Comparison of ENCODE assay signal across 8 mouse cellular contexts in the genomic region with DNA sequence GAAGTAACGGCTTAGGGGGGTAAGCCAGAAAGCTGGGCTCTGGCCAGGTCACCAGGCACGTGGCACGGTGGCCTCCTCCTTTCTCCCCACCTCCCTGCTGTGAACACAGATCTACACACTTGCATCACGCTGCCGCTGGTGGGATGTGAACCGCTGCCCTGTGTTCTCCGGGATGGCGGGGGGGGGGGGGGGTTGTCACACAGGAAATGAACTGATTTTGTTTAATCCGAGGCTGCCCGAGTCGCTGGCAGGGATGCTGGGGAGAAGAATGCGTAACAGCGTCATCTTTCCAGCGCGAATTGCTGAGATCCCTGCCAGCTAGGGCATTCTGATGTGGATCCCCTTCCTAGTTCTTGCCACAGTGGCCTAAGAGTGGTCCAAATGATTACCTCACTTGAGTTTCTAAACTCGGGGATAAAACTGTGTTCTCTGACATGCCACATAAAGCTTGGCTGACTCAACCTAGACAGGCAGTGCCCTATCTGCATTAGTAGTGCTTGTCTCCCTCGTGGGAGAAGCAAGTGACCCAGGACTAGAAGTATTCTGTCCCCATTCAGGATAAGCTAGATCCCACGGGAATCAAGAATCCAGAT. TPM values are rescaled to one million over a fixed set of nuclear protein-coding genes. Genes with fewer than 3 reads are reported as not detected.
A peak's percentile ranks its signal among the peaks of the same experiment; 100 is the strongest.
DNase-seq lines count a peak whose midpoint lies in the region; ATAC-seq and TF ChIP-seq lines count a peak whose summit lies in the region.

No protein-coding gene starts in this region.

- peaks cover 2% of the 10 kb centered on the region; the same call in 1 of the 2 replicates for H3K27me3 ChIP-seq in liver, adult 2 months (ENCODE audit: control insufficient read depth, insufficient read depth, low read length)
- peaks cover 47% of the 10 kb centered on the region for H3K27me3 ChIP-seq in heart, embryonic 11.5 days (ENCODE audit: control insufficient read depth, insufficient read depth, low read length)
- H3K27me3 ChIP-seq in liver, embryonic 12.5 days (replicated peaks) = peaks cover 50% of the 10 kb centered on the region

- H3K79me2 ChIP-seq in liver, adult 2 months (ENCODE audit: control insufficient read depth, insufficient read depth, low read length) = no peaks in the 10 kb centered on the region

- no peak for ATAC-seq in heart, embryonic 11.5 days (replicated peaks; ENCODE audit: insufficient number of reproducible peaks, low FRiP score, low TSS enrichment)
- ATAC-seq in liver, embryonic 12.5 days = no peak
- no peak for ATAC-seq in megakaryocyte-erythroid progenitor cell, adult 5-6 weeks (replicated peaks; ENCODE audit: low FRiP score, low TSS enrichment, poor library complexity, severe bottlenecking)
- ATAC-seq in erythroblast, adult 5-6 weeks (replicated peaks; ENCODE audit: low FRiP score, poor library complexity, severe bottlenecking) = no peak

- no peaks in the 10 kb centered on the region for H3K9me3 ChIP-seq in heart, embryonic 11.5 days (replicated peaks; ENCODE audit: control insufficient read depth, low read length)
- no peaks in the 10 kb centered on the region for H3K9me3 ChIP-seq in liver, embryonic 12.5 days (replicated peaks)

- TF ChIP-seq CTCF in liver, adult 2 months (IDR thresholded peaks at IDR 0.05; ENCODE audit: low read depth, low read length) = no peak

- no peak for TF ChIP-seq POLR2A in liver, adult 2 months (IDR thresholded peaks at IDR 0.05; ENCODE audit: extremely low read depth, insufficient read depth, low read length)

- 2% methylated on average over 18 of the region's 18 CpGs for WGBS in liver, adult 2 months
- WGBS in heart, embryonic 11.5 days (ENCODE audit: insufficient replicate concordance) = under 1% methylated on average over 18 of the region's 18 CpGs
- 6% methylated on average over 17 of the region's 18 CpGs for WGBS in liver, embryonic 12.5 days (ENCODE audit: insufficient replicate concordance)

- H3K9ac ChIP-seq in liver, adult 2 months (ENCODE audit: low read depth, low read length) = no peak overlapping the region
- no peak overlapping the region for H3K9ac ChIP-seq in heart, embryonic 11.5 days (ENCODE audit: low read depth, low read length)
- H3K9ac ChIP-seq in liver, embryonic 12.5 days = no peak overlapping the region

- H3K4me1 ChIP-seq in liver, adult 2 months (ENCODE audit: control insufficient read depth, insufficient read depth, low read length) = no peaks in the 10 kb centered on the region
- H3K4me1 ChIP-seq in heart, embryonic 11.5 days (ENCODE audit: control insufficient read depth, insufficient read depth, low read length) = 0 out of 2 replicates have a peak, but pooled peaks cover 2% of the 10 kb centered on the region
- H3K4me1 ChIP-seq in liver, embryonic 12.5 days = peaks cover 7% of the 10 kb centered on the region; the same call in 1 of the 2 replicates

- no peak overlapping the region for H3K27ac ChIP-seq in liver, adult 2 months (replicated peaks; ENCODE audit: insufficient read depth, low read depth, low read length)
- no peak overlapping the region for H3K27ac ChIP-seq in heart, embryonic 11.5 days (ENCODE audit: low read depth, low read length)
- no peak overlapping the region for H3K27ac ChIP-seq in liver, embryonic 12.5 days

- peak overlapping the region; percentile 14; the same call in 1 of the 2 replicates for H3K4me3 ChIP-seq in liver, adult 2 months (ENCODE audit: insufficient read depth, low read depth, low read length)
- H3K4me3 ChIP-seq in heart, embryonic 11.5 days (ENCODE audit: low read depth, low read length) = peak overlapping the region; percentile 18; the same call in 1 of the 2 replicates
- H3K4me3 ChIP-seq in liver, embryonic 12.5 days = no peak overlapping the region

- H3K4me2 ChIP-seq in heart, embryonic 11.5 days = peak overlapping the region; percentile 53
- H3K4me2 ChIP-seq in liver, embryonic 12.5 days = peak overlapping the region; percentile 24

- H3K36me3 ChIP-seq in liver, adult 2 months (ENCODE audit: control insufficient read depth, insufficient read depth, low read length) = no peaks in the 10 kb centered on the region
- no peaks in the 10 kb centered on the region for H3K36me3 ChIP-seq in heart, embryonic 11.5 days (ENCODE audit: control insufficient read depth, insufficient read depth, low read length)
- no peaks in the 10 kb centered on the region for H3K36me3 ChIP-seq in liver, embryonic 12.5 days

- no peak for DNase-seq in liver, adult 2 months (ENCODE audit: extremely low read depth, low read depth, low spot score)
- no peak for DNase-seq in liver
- peak; percentile 49 for DNase-seq in retina, postnatal 1 day
- DNase-seq in urinary bladder, adult 18-20 months (ENCODE audit: low spot score in 2 of 2) = no peak

RNA-seq across cellular contexts. Expression of a gene that starts 18.0 kb away (rescaled TPM):
- total RNA-seq in liver, adult 2 months (2014; rRNA removed) = 0.28 and 0.47 TPM in 2 replicates
- polyA plus RNA-seq in liver, adult 2 months (2012; rRNA removed) = 0.22 and 0.34 TPM in 2 replicates
- polyA plus RNA-seq in heart, embryonic 11.5 days (2014; fragmentation: Nextera tagmentation; extraction: Ambion mirVana) = 3.0 and 5.0 TPM in 2 replicates
- polyA plus RNA-seq in liver, embryonic 12.5 days (2016; fragmentation: Nextera tagmentation; extraction: Ambion mirVana) = 1.2 and 1.5 TPM in 2 replicates
- not detected in 2 replicates for total RNA-seq in megakaryocyte-erythroid progenitor cell, adult 5-6 weeks (2014; fragmentation: Nextera tagmentation)
- total RNA-seq in megakaryocyte-erythroid progenitor cell, adult 5-6 weeks (2017) = 0.15 TPM in 1 of 2 replicates, not detected in the other
- total RNA-seq in erythroblast, adult 5-6 weeks (2015; ENCODE audit: low replicate concordance) = not detected in 2 replicates
- total RNA-seq in erythroblast, adult 5-6 weeks (2017; ENCODE audit: low replicate concordance) = not detected in 2 replicates
